Mouse (Mus musculus) liver, embryonic 11.5 days (tissue): ENCODE data around the gene Fbxo31. TPM values are rescaled to one million over a fixed set of nuclear protein-coding genes. Genes with fewer than 3 reads are reported as not detected.

Experiments used
- ATAC-seq: fragments of 200-750 bp; cut with Nextera tagmentation; replicated peaks from 2 replicates; pipeline ENCODE4 v1.8.0; 2017; ENCODE audit warnings: moderate number of reproducible peaks, mild to moderate bottlenecking, moderate TSS enrichment, moderate library complexity; ENCODE audit not compliant: low FRiP score
- DNase-seq: peaks from one replicate; pipeline ENCODE4 v3.0.0-alpha.2; 2017; ENCODE audit warnings: low spot score
- H3K27ac ChIP-seq: fragments of 300-500 bp; sonication (generic); 2 replicates; pipeline ENCODE4 v1.5.1; 2014; ENCODE audit warnings: mild to moderate bottlenecking, low read depth, low read length, control low read depth
- H3K27me3 ChIP-seq: fragments of 300-500 bp; sonication (generic); replicated peaks from 2 replicates; pipeline ENCODE4 v1.6.1; 2014; ENCODE audit warnings: low read length, mixed read lengths; ENCODE audit not compliant: control insufficient read depth, insufficient read depth
- H3K36me3 ChIP-seq: fragments of 300-500 bp; sonication (generic); 2 replicates; pipeline ENCODE4 v1.6.1; 2014; ENCODE audit warnings: mild to moderate bottlenecking, low read length, moderate library complexity, mixed read lengths; ENCODE audit not compliant: control insufficient read depth, insufficient read depth
- H3K4me1 ChIP-seq: fragments of 300-500 bp; sonication (generic); replicated peaks from 2 replicates; pipeline ENCODE4 v1.6.1; 2014; ENCODE audit warnings: low read length, mixed read lengths; ENCODE audit not compliant: control insufficient read depth, insufficient read depth
- H3K4me2 ChIP-seq: fragments of 300-500 bp; sonication (generic); 2 replicates; pipeline ENCODE4 v1.6.1; 2014; ENCODE audit warnings: mild to moderate bottlenecking, control low read depth, moderate library complexity
- H3K4me3 ChIP-seq: fragments of 300-500 bp; sonication (generic); 2 replicates; pipeline ENCODE4 v1.5.1; 2014; ENCODE audit warnings: low read depth, low read length, control low read depth
- H3K9ac ChIP-seq: fragments of 300-500 bp; sonication (generic); 2 replicates; pipeline ENCODE4 v1.6.1; 2014; ENCODE audit warnings: low read depth, low read length, control low read depth
- H3K9me3 ChIP-seq: fragments of 300-500 bp; sonication (generic); 2 replicates; pipeline ENCODE4 v1.6.1; 2016; ENCODE audit warnings: low read length, inconsistent platforms, mixed read lengths; ENCODE audit not compliant: control insufficient read depth
- WGBS: fragments of 180-500 bp; shearing (Covaris S2); extraction: QIAGEN DNeasy Blood & Tissue Kit; methylation state at CpG from one replicate; pipeline ENCODE4 v1.1.7; 2014; 5-methylcytosine and 5-hydroxymethylcytosine counted together
- polyA plus RNA-seq: library from polyadenylated mRNA; unstranded; fragments of >200 nt; fragmentation: Nextera tagmentation; extraction: Ambion mirVana; gene quantifications from 2 replicates; pipeline ENCODE4 v1.2.1, GENCODE M21; 2014

Fbxo31 gene
- polyA plus RNA-seq, 1 experiment from 2014 or later: 23.8 TPM

GRCm38 (mm10) chr8:121583653-121584052 is 5.0 kb upstream of the Fbxo31 start:
- Histone ChIP-seq H3K27ac (no peak overlapping the region), H3K9me3 (no peaks in the 10 kb centered on the region), H3K27me3 (no peaks in the 10 kb centered on the region), H3K9ac (no peak overlapping the region), H3K36me3 (no peaks in the 10 kb centered on the region), H3K4me2 (no peak overlapping the region), H3K4me3 (no peak overlapping the region), H3K4me1 (peaks cover 6% of the 10 kb centered on the region; the same call in 1 of the 2 replicates)
- no peak for DNase-seq
- 50% methylated on average over 8 of the region's 8 CpGs for WGBS
- ATAC-seq: no peak

DNA sequence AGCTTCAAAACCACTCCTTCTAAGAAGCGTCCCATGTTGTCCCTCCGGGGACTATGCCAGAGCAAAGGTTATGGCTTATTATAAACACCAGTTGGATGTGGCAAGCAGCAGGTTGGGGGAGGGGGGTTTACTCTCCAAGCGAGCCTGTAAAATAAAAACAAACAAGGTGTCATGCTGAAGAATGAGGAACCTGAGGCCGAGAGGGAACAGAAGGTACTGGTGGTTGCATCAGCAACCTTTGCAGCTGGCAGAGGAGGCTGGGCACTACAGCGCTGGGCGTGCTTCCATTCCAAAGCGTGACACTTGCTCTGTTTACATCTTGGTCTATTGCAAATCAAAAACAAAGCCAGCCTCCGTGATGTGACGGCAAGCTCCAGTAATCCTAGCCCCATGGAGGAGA is 1.9 kb upstream of the Fbxo31 start:
- H3K36me3 ChIP-seq: no peaks in the 10 kb centered on the region
- no peak overlapping the region for H3K4me2 ChIP-seq
- H3K9me3 ChIP-seq: no peaks in the 10 kb centered on the region
- peaks cover 16% of the 10 kb centered on the region for H3K4me1 ChIP-seq
- DNase-seq (no peak), ATAC-seq (no peak)
- no peak overlapping the region for H3K4me3 ChIP-seq
- 42% methylated on average over 9 of the region's 9 CpGs for WGBS
- no peaks in the 10 kb centered on the region for H3K27me3 ChIP-seq
- no peak overlapping the region for H3K27ac ChIP-seq
- no peak overlapping the region for H3K9ac ChIP-seq

GRCm38 (mm10) chr8:121577751-121578675 is 593 bp downstream of the Fbxo31 start:
- Histone ChIP-seq H3K9me3 (no peaks in the 10 kb centered on the region), H3K4me1 (peaks cover 25% of the 10 kb centered on the region), H3K4me3 (peak overlapping the region; percentile 71), H3K27ac (peak overlapping the region; percentile 73), H3K4me2 (peak overlapping the region; percentile 96), H3K27me3 (no peaks in the 10 kb centered on the region), H3K9ac (peak overlapping the region; percentile 85), H3K36me3 (no peaks in the 10 kb centered on the region)
- ATAC-seq (peak; percentile 40; the same call in 1 of the 2 replicates), DNase-seq (no peak)
- WGBS: 3% methylated on average over 32 of the region's 44 CpGs

- peaks cover 32% of the 10 kb centered on the region for H3K4me1 ChIP-seq
- ATAC-seq (no peak), DNase-seq (no peak)
- H3K27ac ChIP-seq: no peak overlapping the region
- no peaks in the 10 kb centered on the region for H3K36me3 ChIP-seq
- 89% methylated on average over 3 of the region's 3 CpGs for WGBS
- no peak overlapping the region for H3K9ac ChIP-seq
- no peak overlapping the region for H3K4me2 ChIP-seq
- H3K27me3 ChIP-seq: no peaks in the 10 kb centered on the region
- no peak overlapping the region for H3K4me3 ChIP-seq
- no peaks in the 10 kb centered on the region for H3K9me3 ChIP-seq
These were observed 2.9 kb downstream of the Fbxo31 start for GRCm38 (mm10) chr8:121575661-121576060.

- Histone ChIP-seq H3K4me1 (peaks cover 37% of the 10 kb centered on the region), H3K4me2 (no peak overlapping the region), H3K9ac (no peak overlapping the region), H3K27me3 (no peaks in the 10 kb centered on the region), H3K27ac (no peak overlapping the region), H3K9me3 (no peaks in the 10 kb centered on the region), H3K36me3 (no peaks in the 10 kb centered on the region; the same call in 1 of the 2 replicates), H3K4me3 (no peak overlapping the region)
- 67% methylated on average over 3 of the region's 3 CpGs for WGBS
- ATAC-seq: peak; percentile 64; the same call in 1 of the 2 replicates
- no peak for DNase-seq
These were observed 5.3 kb downstream of the Fbxo31 start for GRCm38 (mm10) chr8:121573275-121573674.

GRCm38 (mm10) chr8:121572121-121572520 is 6.5 kb downstream of the Fbxo31 start:
- H3K9me3 ChIP-seq: no peaks in the 10 kb centered on the region
- no peaks in the 10 kb centered on the region; the same call in 1 of the 2 replicates for H3K36me3 ChIP-seq
- DNase-seq (no peak), ATAC-seq (no peak)
- H3K9ac ChIP-seq: no peak overlapping the region
- H3K27ac ChIP-seq: no peak overlapping the region
- no peak overlapping the region for H3K4me2 ChIP-seq
- peaks cover 34% of the 10 kb centered on the region for H3K4me1 ChIP-seq
- no peak overlapping the region for H3K4me3 ChIP-seq
- H3K27me3 ChIP-seq: no peaks in the 10 kb centered on the region
- 83% methylated on average over 7 of the region's 7 CpGs for whole genome bisulfite sequencing

GRCm38 (mm10) chr8:121570801-121571200 is 7.8 kb downstream of the Fbxo31 start:
- H3K4me2 ChIP-seq: peak overlapping the region; percentile 51
- H3K27ac ChIP-seq: no peak overlapping the region; the same call in 1 of the 2 replicates

DNA sequence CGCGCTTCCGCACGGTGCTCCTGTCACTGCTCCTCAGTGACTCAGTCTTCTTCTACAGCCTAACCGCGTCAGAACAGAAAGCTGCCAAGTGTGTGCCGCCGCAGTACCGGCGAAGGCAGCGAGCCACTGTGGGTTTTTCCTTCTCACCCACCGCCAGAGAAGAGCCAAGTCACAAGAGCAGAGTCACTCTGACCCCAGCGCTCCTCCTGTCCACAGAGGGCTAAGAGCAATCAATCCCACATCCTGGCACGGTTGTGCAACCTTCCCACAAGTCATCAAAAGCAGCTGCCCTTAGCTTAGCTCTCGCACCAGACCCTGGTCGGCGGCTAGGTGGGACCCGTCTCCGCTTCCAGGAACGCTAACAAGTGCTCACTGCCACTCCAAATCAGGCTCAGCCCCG is 8.3 kb downstream of the Fbxo31 start:
- Histone ChIP-seq H3K4me2 (peak overlapping the region; percentile 51), H3K9ac (no peak overlapping the region), H3K9me3 (no peaks in the 10 kb centered on the region), H3K36me3 (no peaks in the 10 kb centered on the region; the same call in 1 of the 2 replicates), H3K27me3 (no peaks in the 10 kb centered on the region), H3K27ac (peak overlapping the region; percentile 32), H3K4me1 (peaks cover 28% of the 10 kb centered on the region), H3K4me3 (0 out of 2 replicates have a peak overlapping the region, but pooled peaks have one; percentile 4)
- 57% methylated on average over 21 of the region's 21 CpGs for WGBS
- DNase-seq: no peak
- ATAC-seq: no peak

More at GRCm38 (mm10) chr8:121570801-121571200, 7.8 kb downstream of the Fbxo31 start:
- no peak overlapping the region for H3K9ac ChIP-seq
- 0 out of 2 replicates have a peak overlapping the region, but pooled peaks have one; percentile 4 for H3K4me3 ChIP-seq
- ATAC-seq (no peak), DNase-seq (no peak)
- peaks cover 28% of the 10 kb centered on the region for H3K4me1 ChIP-seq
- H3K27me3 ChIP-seq: no peaks in the 10 kb centered on the region
- WGBS: 75% methylated on average over 17 of the region's 17 CpGs
- H3K9me3 ChIP-seq: no peaks in the 10 kb centered on the region
- H3K36me3 ChIP-seq: no peaks in the 10 kb centered on the region; the same call in 1 of the 2 replicates
